In the genomic region with DNA sequence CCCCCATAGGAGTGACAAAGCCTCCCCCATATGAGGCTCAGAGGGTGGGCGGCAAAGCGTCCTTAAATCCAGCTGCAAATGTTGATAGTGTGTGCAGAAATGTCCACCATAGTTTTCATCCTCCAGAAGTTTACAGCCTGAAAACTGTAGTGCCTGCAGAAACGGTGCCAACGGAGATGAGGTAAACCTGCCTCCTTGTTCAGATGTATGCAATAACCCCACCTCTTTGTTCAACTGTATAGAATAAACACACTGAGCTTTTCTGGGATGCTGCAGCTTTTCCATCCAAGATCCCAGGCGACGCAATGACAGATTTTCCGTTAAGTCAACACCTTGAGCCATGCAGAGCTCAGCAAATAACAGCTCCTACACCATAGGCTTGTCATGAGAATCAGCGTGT, we compare ENCODE assay signal across 15 mouse cellular contexts.
"Had no signal": no experiment of that assay in that cellular context is flagged by ENCODE, and none has a peak within 500 bp of the region (broad histone marks: within the 10 kb centered on the region; RNA-seq: fewer than 3 reads in every experiment).

No protein-coding gene starts in this region.

- H3K4me2 ChIP-seq: limb, embryonic 15.5 days; liver, embryonic 13.5 days; midbrain, embryonic 12.5 days; neural tube, embryonic 12.5 days; stomach, embryonic 15.5 days had no signal

- H3K4me1 ChIP-seq: limb, embryonic 15.5 days; liver, embryonic 13.5 days; midbrain, embryonic 12.5 days; neural tube, embryonic 12.5 days; stomach, embryonic 15.5 days had no signal

- H3K27me3 ChIP-seq: limb, embryonic 15.5 days; liver, embryonic 13.5 days; neural tube, embryonic 12.5 days; stomach, embryonic 15.5 days had no signal

- H3K36me3 ChIP-seq: limb, embryonic 15.5 days; liver, embryonic 13.5 days; midbrain, embryonic 12.5 days; neural tube, embryonic 12.5 days; stomach, embryonic 15.5 days had no signal

- H3K27ac ChIP-seq: limb, embryonic 15.5 days; liver, embryonic 13.5 days; midbrain, embryonic 12.5 days; neural tube, embryonic 12.5 days; stomach, embryonic 15.5 days had no signal

- H3K4me3 ChIP-seq: limb, embryonic 15.5 days; liver, embryonic 13.5 days; midbrain, embryonic 12.5 days; myocyte; neural tube, embryonic 12.5 days; stomach, embryonic 15.5 days had no signal

- H3K9me3 ChIP-seq: limb, embryonic 15.5 days; liver, embryonic 13.5 days; neural tube, embryonic 12.5 days; stomach, embryonic 15.5 days had no signal

- H3K9ac ChIP-seq: limb, embryonic 15.5 days; liver, embryonic 13.5 days; midbrain, embryonic 12.5 days; neural tube, embryonic 12.5 days; stomach, embryonic 15.5 days had no signal

- DNase-seq: kidney, adult 11 months; kidney, adult 9 months; kidney, postnatal 14 days; left cerebral cortex, postnatal 4 days; liver, embryonic 13.5 days; lung, adult 18-20 months; lung, postnatal 4 days; right cerebral cortex, postnatal 14 days; thymus, adult 2 months; thymus, postnatal 25 days had no signal
